Mouse (Mus musculus) adrenal gland, postnatal 36 days (tissue): ENCODE data around the gene Pkhd1. TPM values are rescaled to one million over a fixed set of nuclear protein-coding genes. Genes with fewer than 3 reads are reported as not detected.

Experiments used
- total RNA-seq, 2 experiments: library from RNA; stranded (reverse); gene quantifications; 2 replicates each; pipeline ENCODE4 v1.2.3; 2021

Gene Pkhd1
- total RNA-seq, 2 experiments from 2014 or later, result 0.03 TPM; not detected in 1

Other genes with a start within 250 kb of the Pkhd1 start
- not detected for gene Il17a, start 112.8 kb upstream of the Pkhd1 start, total RNA-seq
- not detected for gene Il17f, start 172.6 kb upstream of the Pkhd1 start, total RNA-seq
- 10 to 100 TPM; 20.7 to 22.1 TPM for gene Mcm3, start 202.2 kb upstream of the Pkhd1 start, total RNA-seq